Mouse (Mus musculus) macrophage (primary cell): Measurements from ENCODE around the gene Olfr161. TPM values are rescaled to one million over a fixed set of nuclear protein-coding genes. Genes with fewer than 3 reads are reported as not detected.
"Not testable (repeated sequence)": the region's sequence is repeated elsewhere in the genome, so short reads cannot be mapped to it uniquely, and the experiment has no call there.

ENCODE experiments used
- H3K27ac ChIP-seq: fragments of 350-480 bp; formaldehyde crosslinking; 2 replicates; pipeline ENCODE4 v1.9.0; 2021
- H3K36me3 ChIP-seq: fragments of 350-480 bp; formaldehyde crosslinking; 2 replicates; pipeline ENCODE4 v1.9.0; 2021; ENCODE audit errors: inconsistent target
- H3K4me3 ChIP-seq: fragments of 350-480 bp; formaldehyde crosslinking; 2 replicates; pipeline ENCODE4 v1.9.0; 2021; ENCODE audit errors: inconsistent target
- H3K79me2 ChIP-seq: fragments of 350-480 bp; formaldehyde crosslinking; 2 replicates; pipeline ENCODE4 v1.9.0; 2021; ENCODE audit errors: inconsistent target
- WGBS: methylation state at CpG from one replicate; pipeline ENCODE4 v1.1.7; 2026; ENCODE audit warnings: inconsistent platforms; ENCODE audit not compliant: missing documents; 5-methylcytosine and 5-hydroxymethylcytosine counted together
- polyA plus RNA-seq: library from polyadenylated mRNA; stranded (reverse); fragments of 250-400 nt; gene quantifications from 3 replicates; pipeline ENCODE4 v1.2.4, GENCODE M21; 2018; ENCODE audit warnings: inconsistent platforms
- total RNA-seq, 78 experiments: library from RNA; depleted of rRNA; stranded (reverse); fragments of 250-400 nt; gene quantifications; 1 replicate in 9 of 78; 2 replicates in 24 of 78; 3 replicates in 43 of 78; 4 replicates in 2 of 78; pipeline ENCODE4 v1.2.4; 2018; ENCODE audit warnings: inconsistent platforms in 56 of 78

The Olfr161 gene
- not detected for total RNA-seq (2018; cell fraction: chromatin; rRNA removed)
- not detected for total RNA-seq (2018; cell fraction: cytosol; rRNA removed)
- total RNA-seq (2018; cell fraction: nucleus; rRNA removed): not detected
- not detected in 3 replicates for polyA plus RNA-seq

DNA sequence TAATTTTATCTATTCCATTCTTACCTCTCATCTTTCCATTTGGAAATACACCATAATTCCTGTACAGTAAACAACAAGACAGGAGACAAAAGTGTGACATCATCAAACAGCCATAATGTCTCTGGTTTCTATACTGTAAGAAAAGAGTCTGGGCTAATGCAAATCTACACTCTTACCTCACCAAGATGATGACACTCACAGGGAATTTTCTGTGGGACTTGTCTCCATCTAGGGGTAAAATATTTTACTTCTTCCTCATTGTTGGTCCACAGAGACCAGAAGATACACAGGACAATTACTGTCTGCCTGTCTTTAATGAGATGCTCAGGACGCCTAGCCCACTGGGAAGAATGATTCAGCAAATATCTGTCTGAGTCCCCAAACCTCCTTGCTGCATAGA is at the start of gene Olfr161:
Gene Olfr161, plus strand, starts transcription at position 352 of the 400 bp plus-strand sequence.
- no peaks in the 10 kb centered on the region for H3K79me2 ChIP-seq
- H3K4me3 ChIP-seq: no peak within 1 kb of the TSS
- no peak within 1 kb of the TSS for H3K27ac ChIP-seq
- no peaks in the 10 kb centered on the region for H3K36me3 ChIP-seq
- WGBS: 50% methylated on average over 1 of the region's 1 CpGs

DNA sequence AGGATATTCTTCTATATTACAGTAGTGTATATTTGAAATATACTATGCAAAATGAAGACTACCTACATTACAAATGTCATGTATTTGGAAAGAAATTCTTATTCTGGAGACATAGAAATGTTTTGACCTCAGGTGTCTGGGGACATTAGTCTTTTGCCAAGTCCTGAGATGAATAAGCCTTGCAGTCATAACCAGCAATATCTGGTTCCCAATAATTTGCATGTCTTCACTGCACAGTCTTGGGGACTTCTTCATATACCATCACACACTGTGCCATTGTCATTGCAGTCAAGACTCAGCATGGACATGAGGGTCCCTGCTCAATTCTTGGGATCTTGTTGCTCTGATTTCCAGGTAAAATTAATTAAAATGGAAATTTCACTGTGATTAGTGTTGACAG is 27.3 kb upstream of the Olfr161 start:
- H3K27ac ChIP-seq: no peak overlapping the region
- H3K36me3 ChIP-seq: no peaks in the 10 kb centered on the region
- no peak overlapping the region for H3K4me3 ChIP-seq
- no peaks in the 10 kb centered on the region for H3K79me2 ChIP-seq

GRCm38 (mm10) chr16:3577658-3578057 is 13.2 kb upstream of the Olfr161 start:
- H3K36me3 ChIP-seq, H3K27ac ChIP-seq, H3K79me2 ChIP-seq, H3K4me3 ChIP-seq: not testable (repeated sequence)
- 58% methylated on average over 1 of the region's 1 CpGs for WGBS

DNA sequence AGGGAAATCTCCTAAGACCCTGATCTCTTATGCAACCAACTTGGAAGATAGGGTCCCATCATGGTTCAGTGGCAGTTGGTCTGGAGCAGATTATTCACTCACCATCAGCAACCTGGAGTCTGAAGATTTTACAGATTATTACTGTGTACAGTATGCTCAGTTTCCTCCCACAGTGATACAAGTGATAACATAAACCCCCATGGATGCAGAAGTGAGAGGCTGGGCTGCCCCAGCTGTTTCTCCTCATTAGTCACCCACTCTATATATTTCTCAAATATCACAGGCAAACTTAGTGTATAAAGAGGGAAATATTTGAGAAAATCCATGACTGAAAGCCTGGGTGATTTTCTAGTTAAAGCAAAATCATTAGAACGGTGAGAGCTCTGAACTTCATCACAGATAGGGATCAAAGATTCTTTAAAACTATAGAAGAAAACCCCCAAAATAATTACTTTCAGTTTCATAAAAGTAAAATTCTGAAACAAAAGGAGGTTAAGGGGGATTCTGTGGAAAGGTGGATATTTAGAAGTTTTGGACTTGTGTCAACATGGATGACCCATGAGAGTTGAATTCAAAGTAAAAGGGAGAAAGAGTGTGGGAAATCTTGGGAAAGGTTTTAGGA is 12.5 kb upstream of the Olfr161 start:
- H3K36me3 ChIP-seq, H3K79me2 ChIP-seq, H3K27ac ChIP-seq, H3K4me3 ChIP-seq: not testable (repeated sequence)
- 86% methylated on average over 1 of the region's 1 CpGs for WGBS

GRCm38 (mm10) chr16:3631376-3631775 is 40.5 kb downstream of the Olfr161 start:
- not testable (repeated sequence) for H3K36me3 ChIP-seq, H3K4me3 ChIP-seq, H3K27ac ChIP-seq, H3K79me2 ChIP-seq
- WGBS: 89% methylated on average over 5 of the region's 5 CpGs

GRCm38 (mm10) chr16:3632572-3633361 is 41.9 kb downstream of the Olfr161 start:
- not testable (repeated sequence) for H3K36me3 ChIP-seq, H3K4me3 ChIP-seq, H3K79me2 ChIP-seq, H3K27ac ChIP-seq
- 31% methylated on average over 25 of the region's 27 CpGs for WGBS

Other genes with a start within 250 kb of the Olfr161 start
- 2.8 to 7.3 TPM (median 3.5 TPM) in 3 replicates for gene Mefv, start 127.1 kb downstream of the Olfr161 start, polyA plus RNA-seq
- 33.4 to 51.2 TPM (median 45.8 TPM) in 3 replicates for gene Zfp263, start 153.1 kb downstream of the Olfr161 start, polyA plus RNA-seq
- not detected in 3 replicates for gene Olfr15, start 239.8 kb downstream of the Olfr161 start, polyA plus RNA-seq